Mouse (Mus musculus): ENCODE data around the gene Hoxd13. TPM values are rescaled to one million over a fixed set of nuclear protein-coding genes. Genes with fewer than 3 reads are reported as not detected.

Hoxd13 gene
- polyA plus RNA-seq, 1 experiment from 2014 or later, result not detected

- ATAC-seq (ENCODE audit: extremely low read depth, insufficient number of reproducible peaks, low FRiP score, low TSS enrichment), result no peak; the same call in 1 of the 2 replicates
- no peak overlapping the region for H3K4me3 ChIP-seq
Observed at GRCm38 (mm10) chr2:74691995-74692807, 24.1 kb downstream of the Hoxd13 start.

GRCm38 (mm10) chr2:74692808-74693431, 24.8 kb downstream of the Hoxd13 start:
- 1% methylated on average over 20 of the region's 20 CpGs for WGBS
- Histone ChIP-seq H3K4me3 (no peak overlapping the region), H3K27ac (replicated peaks) (no peak overlapping the region), H3K9me3 (no peaks in the 10 kb centered on the region), H3K4me1 (peaks cover 14% of the 10 kb centered on the region), H3K4me2 (no peak overlapping the region), H3K9ac (no peak overlapping the region), H3K27me3 (replicated peaks) (peaks cover 97% of the 10 kb centered on the region), H3K36me3 (no peaks in the 10 kb centered on the region)
- no peak for ATAC-seq (ENCODE audit: extremely low read depth, insufficient number of reproducible peaks, low FRiP score, low TSS enrichment)

More at GRCm38 (mm10) chr2:74691995-74692807, 24.1 kb downstream of the Hoxd13 start:
- no peak overlapping the region for H3K9ac ChIP-seq
- WGBS, result 4% methylated on average over 35 of the region's 35 CpGs
- H3K4me2 ChIP-seq, result no peak overlapping the region
- H3K27me3 ChIP-seq (replicated peaks), result peaks cover 97% of the 10 kb centered on the region
- H3K27ac ChIP-seq (replicated peaks), result no peak overlapping the region
- H3K36me3 ChIP-seq, result no peaks in the 10 kb centered on the region
- H3K4me1 ChIP-seq, result peaks cover 8% of the 10 kb centered on the region
- no peaks in the 10 kb centered on the region for H3K9me3 ChIP-seq

GRCm38 (mm10) chr2:74693432-74693827, 25.3 kb downstream of the Hoxd13 start:
- H3K36me3 ChIP-seq, result no peaks in the 10 kb centered on the region
- peaks cover 97% of the 10 kb centered on the region for H3K27me3 ChIP-seq (replicated peaks)
- H3K27ac ChIP-seq (replicated peaks), result no peak overlapping the region
- 13% methylated on average over 4 of the region's 4 CpGs for WGBS
- H3K4me2 ChIP-seq, result no peak overlapping the region
- H3K4me3 ChIP-seq, result no peak overlapping the region
- H3K4me1 ChIP-seq, result peaks cover 19% of the 10 kb centered on the region
- H3K9me3 ChIP-seq, result no peaks in the 10 kb centered on the region
- H3K9ac ChIP-seq, result no peak overlapping the region
- no peak for ATAC-seq (ENCODE audit: extremely low read depth, insufficient number of reproducible peaks, low FRiP score, low TSS enrichment)

- H3K36me3 ChIP-seq, result no peaks in the 10 kb centered on the region
- H3K27ac ChIP-seq (replicated peaks), result no peak overlapping the region
- H3K27me3 ChIP-seq (replicated peaks), result peaks cover 97% of the 10 kb centered on the region
- H3K4me3 ChIP-seq, result no peak overlapping the region
- ATAC-seq (ENCODE audit: extremely low read depth, insufficient number of reproducible peaks, low FRiP score, low TSS enrichment), result no peak
- H3K9ac ChIP-seq, result no peak overlapping the region
- no peaks in the 10 kb centered on the region for H3K9me3 ChIP-seq
- H3K4me2 ChIP-seq, result no peak overlapping the region
- 2% methylated on average over 16 of the region's 16 CpGs for WGBS
- H3K4me1 ChIP-seq, result peaks cover 21% of the 10 kb centered on the region
Observed at GRCm38 (mm10) chr2:74694066-74694465, 26.0 kb downstream of the Hoxd13 start.

GRCm38 (mm10) chr2:74695383-74695782, 27.3 kb downstream of the Hoxd13 start:
- WGBS, result 9% methylated on average over 1 of the region's 1 CpGs
- Histone ChIP-seq H3K27ac (replicated peaks) (no peak overlapping the region), H3K4me1 (peaks cover 21% of the 10 kb centered on the region), H3K4me2 (no peak overlapping the region), H3K9ac (no peak overlapping the region), H3K9me3 (no peaks in the 10 kb centered on the region), H3K27me3 (replicated peaks) (peaks cover 99% of the 10 kb centered on the region), H3K4me3 (no peak overlapping the region), H3K36me3 (no peaks in the 10 kb centered on the region)
- no peak for ATAC-seq (ENCODE audit: extremely low read depth, insufficient number of reproducible peaks, low FRiP score, low TSS enrichment)

DNA sequence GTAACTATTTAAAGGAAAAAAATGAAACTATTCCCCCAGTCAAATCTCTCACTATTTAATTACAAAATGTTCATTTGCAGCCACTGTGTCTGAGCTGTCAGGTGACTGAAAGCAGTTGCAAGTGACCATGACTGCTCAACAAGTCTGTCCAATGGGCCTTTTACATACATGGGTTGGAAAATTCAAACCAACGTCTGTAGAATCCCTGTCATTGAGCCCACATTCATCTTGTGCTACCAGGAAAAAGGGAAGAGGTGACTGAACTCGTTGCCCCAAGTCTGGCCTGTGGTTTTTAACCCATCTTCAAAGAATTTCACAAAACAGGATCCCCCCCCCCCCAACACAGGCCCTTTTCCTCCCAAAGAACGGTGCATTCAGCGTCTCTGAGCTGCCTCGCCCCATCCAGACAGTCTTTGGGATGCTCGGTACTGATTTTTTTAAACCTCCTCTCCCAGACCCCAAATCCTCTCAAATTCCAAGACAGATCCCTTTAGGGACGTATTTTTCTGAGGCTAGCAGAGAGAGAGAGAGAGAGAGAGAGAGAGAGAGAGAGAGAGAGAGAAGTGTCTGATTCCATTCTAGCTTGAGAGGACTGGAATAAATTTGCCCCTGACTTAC, 27.8 kb downstream of the Hoxd13 start:
- H3K9ac ChIP-seq, result no peak overlapping the region
- peaks cover 21% of the 10 kb centered on the region for H3K4me1 ChIP-seq
- no peak overlapping the region for H3K4me2 ChIP-seq
- no peak for ATAC-seq (ENCODE audit: extremely low read depth, insufficient number of reproducible peaks, low FRiP score, low TSS enrichment)
- H3K4me3 ChIP-seq, result no peak overlapping the region
- no peaks in the 10 kb centered on the region for H3K36me3 ChIP-seq
- no peak overlapping the region for H3K27ac ChIP-seq (replicated peaks)
- H3K27me3 ChIP-seq (replicated peaks), result peaks cover 100% of the 10 kb centered on the region
- 4% methylated on average over 7 of the region's 7 CpGs for WGBS
- no peaks in the 10 kb centered on the region for H3K9me3 ChIP-seq

DNA sequence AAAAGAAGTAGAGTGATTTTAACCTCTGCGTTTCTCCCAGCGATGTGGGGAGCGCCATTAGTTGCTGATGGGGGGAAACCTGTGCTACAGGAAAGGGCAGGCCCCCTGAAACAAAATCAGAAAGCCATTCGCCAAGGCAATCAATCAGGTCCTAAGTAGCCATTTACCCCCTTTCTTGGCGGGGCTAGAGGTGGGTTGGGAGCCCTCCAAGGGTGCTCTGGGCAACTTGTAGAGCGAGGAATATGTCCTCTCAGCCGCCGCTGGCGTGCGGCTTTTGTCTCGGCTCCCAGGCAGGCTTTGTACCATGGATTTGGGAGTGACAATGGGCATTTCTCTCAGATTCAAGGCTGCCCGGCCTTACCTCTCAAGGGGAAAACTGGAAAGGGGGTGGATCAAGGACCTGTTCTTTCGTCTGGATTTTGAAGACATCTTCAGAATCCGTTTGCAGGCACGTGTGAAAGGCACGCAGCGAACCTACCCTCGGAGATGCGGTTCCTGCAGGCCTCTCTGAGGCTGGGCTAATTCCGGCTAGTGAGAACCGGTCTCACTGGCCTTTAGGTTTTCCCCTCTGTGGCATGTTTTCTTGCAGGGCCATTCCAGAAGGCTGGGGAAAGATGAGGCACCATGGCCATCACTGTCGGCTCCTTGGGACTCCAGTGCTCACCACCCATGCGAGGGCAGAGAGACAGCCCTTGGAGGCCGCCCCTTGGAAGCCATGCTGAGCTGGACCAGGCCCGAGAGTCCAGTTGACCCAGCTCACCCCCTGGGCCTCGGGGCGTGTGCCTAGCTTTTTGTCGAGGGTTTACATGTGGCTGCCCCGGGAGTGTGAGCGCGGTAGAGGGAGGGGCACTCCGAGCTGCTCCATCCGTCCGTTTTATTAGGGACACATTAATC, 28.6 kb downstream of the Hoxd13 start:
- Histone ChIP-seq H3K4me2 (no peak overlapping the region), H3K4me1 (peaks cover 18% of the 10 kb centered on the region), H3K27me3 (replicated peaks) (peaks cover 100% of the 10 kb centered on the region), H3K4me3 (no peak overlapping the region), H3K27ac (replicated peaks) (no peak overlapping the region), H3K36me3 (no peaks in the 10 kb centered on the region), H3K9me3 (no peaks in the 10 kb centered on the region), H3K9ac (no peak overlapping the region)
- ATAC-seq (ENCODE audit: extremely low read depth, insufficient number of reproducible peaks, low FRiP score, low TSS enrichment), result no peak
- 1% methylated on average over 34 of the region's 34 CpGs for WGBS

DNA sequence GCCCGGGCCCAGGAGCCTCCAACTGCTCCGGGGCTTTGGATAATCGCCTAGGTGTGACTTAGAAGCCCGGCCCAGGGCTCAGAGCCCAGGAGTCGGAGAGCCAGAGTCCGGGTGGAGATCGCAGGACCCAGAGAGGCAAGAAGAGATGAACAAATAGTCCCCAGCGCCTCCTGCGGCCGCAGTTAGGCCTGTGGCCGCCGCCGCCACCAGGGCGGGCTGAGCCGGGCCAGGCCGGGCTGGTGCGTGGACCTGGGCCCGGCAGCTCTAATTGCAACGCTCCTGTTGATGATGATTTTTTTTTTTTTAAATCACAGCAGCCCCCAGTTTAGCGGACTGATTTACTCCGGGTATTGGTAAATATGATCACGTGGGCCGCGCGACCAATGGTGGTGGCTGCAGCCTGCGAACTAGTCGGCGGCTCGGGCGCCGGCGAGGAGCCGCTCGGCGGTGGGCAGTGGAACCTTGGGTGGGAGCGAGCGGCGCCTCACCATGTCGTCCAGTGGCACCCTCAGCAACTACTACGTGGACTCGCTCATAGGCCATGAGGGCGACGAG, 29.5 kb downstream of the Hoxd13 start, which contains the start of gene Hoxd9:
Hoxd9 (plus strand) TSS at position 161 of the 555 bp plus-strand sequence.
- 2% methylated on average over 43 of the region's 43 CpGs for WGBS
- Histone ChIP-seq H3K27me3 (replicated peaks) (peaks cover 100% of the 10 kb centered on the region), H3K36me3 (no peaks in the 10 kb centered on the region), H3K9me3 (no peaks in the 10 kb centered on the region), H3K4me2 (peak within 1 kb of the TSS; percentile 70), H3K9ac (peak within 1 kb of the TSS; percentile 58; the same call in 1 of the 2 replicates), H3K4me1 (peaks cover 14% of the 10 kb centered on the region), H3K4me3 (peak within 1 kb of the TSS; percentile 47), H3K27ac (replicated peaks) (no peak within 1 kb of the TSS)
- no peak for ATAC-seq (ENCODE audit: extremely low read depth, insufficient number of reproducible peaks, low FRiP score, low TSS enrichment)

DNA sequence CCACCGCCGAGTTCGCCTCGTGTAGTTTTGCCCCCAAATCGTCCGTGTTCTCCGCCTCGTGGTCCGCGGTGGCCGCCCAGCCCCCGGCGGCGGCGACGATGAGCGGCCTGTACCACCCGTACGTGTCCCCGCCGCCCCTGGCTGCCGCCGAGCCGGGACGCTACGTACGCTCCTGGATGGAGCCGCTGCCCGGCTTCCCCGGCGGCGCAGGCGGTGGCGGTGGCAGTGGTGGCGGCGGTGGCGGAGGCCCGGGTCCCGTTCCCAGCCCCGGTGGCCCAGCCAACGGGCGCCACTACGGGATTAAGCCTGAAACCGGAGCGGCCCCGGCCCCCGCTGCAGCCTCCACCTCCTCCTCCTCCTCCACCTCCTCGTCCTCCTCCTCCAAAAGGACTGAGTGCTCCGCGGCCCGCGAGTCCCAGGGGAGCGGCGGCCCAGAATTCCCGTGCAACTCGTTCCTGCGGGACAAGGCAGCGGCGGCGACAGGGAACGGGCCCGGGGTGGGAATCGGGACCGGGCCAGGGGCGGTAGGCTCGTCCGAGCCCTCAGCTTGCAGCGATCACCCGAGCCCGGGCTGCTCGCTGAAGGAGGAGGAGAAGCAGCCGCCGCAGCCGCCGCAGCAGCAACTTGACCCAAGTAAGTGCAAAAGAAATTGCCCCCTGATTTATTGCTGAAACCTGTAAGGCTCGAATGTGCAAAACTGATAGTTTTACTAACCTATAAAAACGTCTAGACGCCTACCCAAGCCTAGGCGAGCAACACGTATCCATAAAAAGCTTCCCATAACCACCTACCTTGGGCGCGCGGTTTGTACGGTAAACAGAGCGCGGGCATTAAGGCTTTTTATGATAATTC, 30.3 kb downstream of the Hoxd13 start:
- no peaks in the 10 kb centered on the region for H3K9me3 ChIP-seq
- no peak overlapping the region for H3K27ac ChIP-seq (replicated peaks)
- no peak for ATAC-seq (ENCODE audit: extremely low read depth, insufficient number of reproducible peaks, low FRiP score, low TSS enrichment)
- H3K4me1 ChIP-seq, result peaks cover 13% of the 10 kb centered on the region
- peak overlapping the region; percentile 47 for H3K4me3 ChIP-seq
- no peaks in the 10 kb centered on the region for H3K36me3 ChIP-seq
- WGBS, result under 1% methylated on average over 78 of the region's 86 CpGs
- H3K4me2 ChIP-seq, result peak overlapping the region; percentile 70
- peaks cover 100% of the 10 kb centered on the region for H3K27me3 ChIP-seq (replicated peaks)
- H3K9ac ChIP-seq, result peak overlapping the region; percentile 58; the same call in 1 of the 2 replicates

- WGBS, result 2% methylated on average over 17 of the region's 17 CpGs
- H3K4me2 ChIP-seq, result no peak overlapping the region
- no peak for ATAC-seq (ENCODE audit: extremely low read depth, insufficient number of reproducible peaks, low FRiP score, low TSS enrichment)
- peak overlapping the region; percentile 47 for H3K4me3 ChIP-seq
- H3K27me3 ChIP-seq (replicated peaks), result peaks cover 100% of the 10 kb centered on the region
- H3K27ac ChIP-seq (replicated peaks), result no peak overlapping the region
- H3K9me3 ChIP-seq, result no peaks in the 10 kb centered on the region
- H3K9ac ChIP-seq, result no peak overlapping the region
- no peaks in the 10 kb centered on the region for H3K36me3 ChIP-seq
- peaks cover 13% of the 10 kb centered on the region for H3K4me1 ChIP-seq
Observed at GRCm38 (mm10) chr2:74699053-74699430, 30.9 kb downstream of the Hoxd13 start.

Data from heart, embryonic 13.5 days (tissue).